Mouse (Mus musculus): ENCODE data around the gene Timp1. TPM values are rescaled to one million over a fixed set of nuclear protein-coding genes. Genes with fewer than 3 reads are reported as not detected.

Timp1 gene
- 2.2 and 4.4 TPM in 2 replicates for polyA plus RNA-seq (2015; fragmentation: Nextera tagmentation; extraction: Ambion mirVana)

GRCm38 (mm10) chrX:20869962-20870513, at the start of gene Timp1:
TSS of gene Timp1 (plus strand) at chrX:20870166.
- Histone ChIP-seq H3K4me3 (0 out of 2 replicates have a peak within 1 kb of the TSS, but pooled peaks have one; percentile 4), H3K36me3 (ENCODE audit: poor library complexity, severe bottlenecking) (no peaks in the 10 kb centered on the region), H3K4me2 (peak within 1 kb of the TSS; percentile 39), H3K9me3 (replicated peaks) (no peaks in the 10 kb centered on the region), H3K27ac (no peak within 1 kb of the TSS), H3K9ac (no peak within 1 kb of the TSS), H3K27me3 (no peaks in the 10 kb centered on the region), H3K4me1 (peaks cover 3% of the 10 kb centered on the region; the same call in 1 of the 2 replicates)
- WGBS = 18% methylated on average over 17 of the region's 18 CpGs
- 0 out of 2 replicates have a peak, but pooled peaks have one; percentile 19 for ATAC-seq

- Histone ChIP-seq H3K4me3 (no peak overlapping the region), H3K36me3 (ENCODE audit: poor library complexity, severe bottlenecking) (no peaks in the 10 kb centered on the region), H3K27me3 (no peaks in the 10 kb centered on the region), H3K9me3 (replicated peaks) (no peaks in the 10 kb centered on the region), H3K9ac (no peak overlapping the region), H3K4me2 (no peak overlapping the region), H3K4me1 (no peaks in the 10 kb centered on the region), H3K27ac (no peak overlapping the region)
- 44% methylated on average over 5 of the region's 5 CpGs for WGBS
- 0 out of 2 replicates have a peak, but pooled peaks have one; percentile 55 for ATAC-seq
Observed at GRCm38 (mm10) chrX:20828934-20829333, 41.0 kb upstream of the Timp1 start.

DNA sequence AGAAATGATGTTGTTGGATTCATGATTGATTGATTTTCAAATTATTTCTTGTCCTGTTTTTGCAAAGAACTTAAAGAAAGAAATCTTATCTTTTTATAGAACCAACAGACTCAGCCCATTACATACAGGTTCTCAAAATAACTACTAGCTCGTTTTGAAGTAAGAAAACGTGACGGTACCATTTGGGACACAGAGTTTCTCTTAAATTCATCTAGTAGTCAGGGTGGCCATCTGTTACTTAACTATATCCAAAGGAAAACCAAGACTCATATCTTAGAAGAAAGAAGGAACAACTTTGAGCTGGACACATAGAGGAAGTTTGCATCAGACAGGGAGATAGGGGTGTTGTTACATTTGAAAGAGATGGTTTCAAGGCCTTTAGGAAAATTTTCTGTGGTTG, 22.7 kb upstream of the Timp1 start:
- H3K9ac ChIP-seq = no peak overlapping the region
- no peak overlapping the region for H3K4me3 ChIP-seq
- H3K36me3 ChIP-seq (ENCODE audit: poor library complexity, severe bottlenecking) = peaks cover 20% of the 10 kb centered on the region
- H3K4me2 ChIP-seq = no peak overlapping the region
- peaks cover 13% of the 10 kb centered on the region for H3K4me1 ChIP-seq
- H3K27me3 ChIP-seq = no peaks in the 10 kb centered on the region
- 91% methylated on average over 3 of the region's 3 CpGs for WGBS
- H3K27ac ChIP-seq = no peak overlapping the region
- ATAC-seq = no peak
- H3K9me3 ChIP-seq (replicated peaks) = no peaks in the 10 kb centered on the region

GRCm38 (mm10) chrX:20847816-20848215, 22.1 kb upstream of the Timp1 start:
- peak overlapping the region; percentile 61; the same call in 1 of the 2 replicates for H3K4me3 ChIP-seq

GRCm38 (mm10) chrX:20848256-20848984, 21.5 kb upstream of the Timp1 start:
- Histone ChIP-seq H3K36me3 (ENCODE audit: poor library complexity, severe bottlenecking) (peaks cover 25% of the 10 kb centered on the region), H3K4me2 (peak overlapping the region; percentile 71), H3K4me1 (peaks cover 13% of the 10 kb centered on the region), H3K9me3 (replicated peaks) (no peaks in the 10 kb centered on the region), H3K27me3 (no peaks in the 10 kb centered on the region), H3K27ac (peak overlapping the region; percentile 40), H3K4me3 (peak overlapping the region; percentile 61), H3K9ac (peak overlapping the region; percentile 76)
- peak; percentile 100 for ATAC-seq
- 16% methylated on average over 42 of the region's 42 CpGs for WGBS

More at GRCm38 (mm10) chrX:20847816-20848215, 22.1 kb upstream of the Timp1 start:
- H3K9ac ChIP-seq = no peak overlapping the region
- H3K9me3 ChIP-seq (replicated peaks) = no peaks in the 10 kb centered on the region
- peaks cover 20% of the 10 kb centered on the region for H3K36me3 ChIP-seq (ENCODE audit: poor library complexity, severe bottlenecking)
- no peaks in the 10 kb centered on the region for H3K27me3 ChIP-seq
- peak overlapping the region; percentile 45 for H3K4me2 ChIP-seq
- peaks cover 13% of the 10 kb centered on the region for H3K4me1 ChIP-seq
- peak overlapping the region; percentile 35; the same call in 1 of the 2 replicates for H3K27ac ChIP-seq
- peak; percentile 31; the same call in 1 of the 2 replicates for ATAC-seq
- WGBS = 23% methylated on average over 2 of the region's 2 CpGs

GRCm38 (mm10) chrX:20853794-20854193, 16.2 kb upstream of the Timp1 start:
- no peak for ATAC-seq
- Histone ChIP-seq H3K36me3 (ENCODE audit: poor library complexity, severe bottlenecking) (peaks cover 47% of the 10 kb centered on the region), H3K27ac (no peak overlapping the region), H3K27me3 (no peaks in the 10 kb centered on the region), H3K9ac (no peak overlapping the region), H3K4me3 (no peak overlapping the region), H3K4me1 (peaks cover 13% of the 10 kb centered on the region), H3K9me3 (replicated peaks) (no peaks in the 10 kb centered on the region; the same call in 1 of the 2 replicates), H3K4me2 (no peak overlapping the region)
- 98% methylated on average over 7 of the region's 7 CpGs for WGBS

GRCm38 (mm10) chrX:20861453-20862104, 8.4 kb upstream of the Timp1 start:
- Histone ChIP-seq H3K27me3 (no peaks in the 10 kb centered on the region), H3K9me3 (replicated peaks) (no peaks in the 10 kb centered on the region), H3K4me2 (no peak overlapping the region), H3K9ac (no peak overlapping the region), H3K4me3 (no peak overlapping the region), H3K4me1 (no peaks in the 10 kb centered on the region), H3K36me3 (ENCODE audit: poor library complexity, severe bottlenecking) (peaks cover 25% of the 10 kb centered on the region; the same call in 1 of the 2 replicates), H3K27ac (no peak overlapping the region)
- ATAC-seq = no peak
- 71% methylated on average over 5 of the region's 5 CpGs for WGBS

- no peak for ATAC-seq
Observed at GRCm38 (mm10) chrX:20862105-20863065, 7.6 kb upstream of the Timp1 start.

GRCm38 (mm10) chrX:20863161-20864101, 6.5 kb upstream of the Timp1 start:
- no peaks in the 10 kb centered on the region for H3K4me1 ChIP-seq
- peaks cover 15% of the 10 kb centered on the region; the same call in 1 of the 2 replicates for H3K36me3 ChIP-seq (ENCODE audit: poor library complexity, severe bottlenecking)
- no peak overlapping the region for H3K27ac ChIP-seq
- H3K9me3 ChIP-seq (replicated peaks) = no peaks in the 10 kb centered on the region
- 78% methylated on average over 9 of the region's 9 CpGs for WGBS
- no peak for ATAC-seq
- H3K27me3 ChIP-seq = no peaks in the 10 kb centered on the region
- H3K4me3 ChIP-seq = no peak overlapping the region
- H3K9ac ChIP-seq = no peak overlapping the region
- no peak overlapping the region for H3K4me2 ChIP-seq

More at GRCm38 (mm10) chrX:20862105-20863065, 7.6 kb upstream of the Timp1 start:
- Histone ChIP-seq H3K4me2 (no peak overlapping the region), H3K9me3 (replicated peaks) (no peaks in the 10 kb centered on the region), H3K27ac (no peak overlapping the region), H3K36me3 (ENCODE audit: poor library complexity, severe bottlenecking) (peaks cover 21% of the 10 kb centered on the region; the same call in 1 of the 2 replicates), H3K9ac (no peak overlapping the region), H3K4me3 (no peak overlapping the region), H3K27me3 (no peaks in the 10 kb centered on the region), H3K4me1 (no peaks in the 10 kb centered on the region)
- WGBS = 51% methylated on average over 26 of the region's 29 CpGs

- Histone ChIP-seq H3K9me3 (replicated peaks) (no peaks in the 10 kb centered on the region), H3K27me3 (no peaks in the 10 kb centered on the region), H3K9ac (no peak overlapping the region), H3K4me1 (peaks cover 3% of the 10 kb centered on the region; the same call in 1 of the 2 replicates), H3K4me2 (no peak overlapping the region), H3K27ac (no peak overlapping the region), H3K4me3 (no peak overlapping the region), H3K36me3 (ENCODE audit: poor library complexity, severe bottlenecking) (0 out of 2 replicates have a peak, but pooled peaks cover 3% of the 10 kb centered on the region)
- ATAC-seq = no peak
- WGBS = 77% methylated on average over 4 of the region's 4 CpGs
Observed at GRCm38 (mm10) chrX:20868091-20868490, 1.9 kb upstream of the Timp1 start.

Data from forebrain, embryonic 13.5 days (tissue).